Mouse (Mus musculus) hindbrain, postnatal 0 days (tissue): ENCODE data around the gene Ola1. TPM values are rescaled to one million over a fixed set of nuclear protein-coding genes. Genes with fewer than 3 reads are reported as not detected.

ENCODE experiments used
- ATAC-seq: fragments of 200-750 bp; cut with Nextera tagmentation; 2 replicates; pipeline ENCODE4 v1.8.0; 2017; ENCODE audit warnings: mild to moderate bottlenecking, moderate TSS enrichment, moderate library complexity
- DNase-seq: peaks from one replicate; pipeline ENCODE4 v3.0.0-alpha.2; 2015; ENCODE audit warnings: low spot score
- H3K27ac ChIP-seq: fragments of 300-500 bp; sonication (generic); 2 replicates; pipeline ENCODE4 v1.5.1; 2014; ENCODE audit warnings: mild to moderate bottlenecking
- H3K27me3 ChIP-seq: fragments of 300-500 bp; sonication (generic); 2 replicates; pipeline ENCODE4 v1.6.1; 2014; ENCODE audit warnings: low read length, mixed read lengths; ENCODE audit not compliant: insufficient read depth
- H3K36me3 ChIP-seq: fragments of 300-500 bp; sonication (generic); 2 replicates; pipeline ENCODE4 v1.6.1; 2014; ENCODE audit warnings: low read length, mixed read lengths; ENCODE audit not compliant: insufficient read depth
- H3K4me1 ChIP-seq: fragments of 300-500 bp; sonication (generic); 2 replicates; pipeline ENCODE4 v1.6.1; 2014; ENCODE audit warnings: antibody characterized with exemption, low read length, mixed read lengths; ENCODE audit not compliant: insufficient read depth
- H3K4me2 ChIP-seq: fragments of 300-500 bp; sonication (generic); 2 replicates; pipeline ENCODE4 v1.6.1; 2014; ENCODE audit warnings: low read depth, mild to moderate bottlenecking, low read length, moderate library complexity, mixed read lengths
- H3K4me3 ChIP-seq: fragments of 300-500 bp; sonication (generic); 2 replicates; pipeline ENCODE4 v1.5.1; 2014; ENCODE audit warnings: low read length
- H3K9ac ChIP-seq: fragments of 300-500 bp; sonication (generic); replicated peaks from 2 replicates; pipeline ENCODE4 v1.6.1; 2014; ENCODE audit warnings: mild to moderate bottlenecking, low read length, moderate library complexity, mixed read lengths
- H3K9me3 ChIP-seq: fragments of 300-500 bp; sonication (generic); 2 replicates; pipeline ENCODE4 v1.6.1; 2016; ENCODE audit warnings: low read length, mixed read lengths
- CTCF ChIP-seq: IDR thresholded peaks from 2 replicates; pipeline ENCODE4 v1.5.1; 2016; ENCODE audit warnings: antibody characterized with exemption, control low read depth, low read depth
- WGBS: fragments of 180-500 bp; shearing (Covaris S2); extraction: QIAGEN DNeasy Blood & Tissue Kit; methylation state at CpG from one replicate; pipeline ENCODE4 v1.1.7; 2014; 5-methylcytosine and 5-hydroxymethylcytosine counted together
- polyA plus RNA-seq: library from polyadenylated mRNA; unstranded; fragments of >200 nt; fragmentation: Nextera tagmentation; extraction: Ambion mirVana; gene quantifications from 2 replicates; pipeline ENCODE4 v1.2.1, GENCODE M21; 2015
- total RNA-seq: library from RNA; depleted of rRNA; stranded (reverse); fragments of >200 nt; gene quantifications from 2 replicates; pipeline ENCODE4 v1.2.3, GENCODE M21; 2014

The Ola1 gene
- total and polyA plus RNA-seq, 2 experiments from 2014 or later: 39.7 to 105 TPM

GRCm38 (mm10) chr2:73160772-73161171 is 58.0 kb downstream of the Ola1 start:
- no peak for DNase-seq
- H3K4me3 ChIP-seq: no peak overlapping the region
- WGBS: 79% methylated on average over 2 of the region's 2 CpGs
- ATAC-seq: no peak
- no peak overlapping the region for H3K9ac ChIP-seq
- no peak overlapping the region for H3K27ac ChIP-seq
- H3K27me3 ChIP-seq: no peaks in the 10 kb centered on the region
- no peaks in the 10 kb centered on the region for H3K4me1 ChIP-seq
- peaks cover 6% of the 10 kb centered on the region; the same call in 1 of the 2 replicates for H3K36me3 ChIP-seq
- H3K9me3 ChIP-seq: no peaks in the 10 kb centered on the region
- H3K4me2 ChIP-seq: no peak overlapping the region
- no peak for TF ChIP-seq CTCF

GRCm38 (mm10) chr2:73157202-73157601 is 61.5 kb downstream of the Ola1 start:
- no peak for ATAC-seq
- Histone ChIP-seq H3K27ac (no peak overlapping the region), H3K27me3 (no peaks in the 10 kb centered on the region), H3K9me3 (no peaks in the 10 kb centered on the region), H3K9ac (no peak overlapping the region), H3K4me3 (no peak overlapping the region), H3K36me3 (peaks cover 11% of the 10 kb centered on the region; the same call in 1 of the 2 replicates), H3K4me2 (no peak overlapping the region), H3K4me1 (no peaks in the 10 kb centered on the region)
- no peak for DNase-seq
- TF ChIP-seq CTCF: no peak
- 73% methylated on average over 3 of the region's 3 CpGs for WGBS

DNA sequence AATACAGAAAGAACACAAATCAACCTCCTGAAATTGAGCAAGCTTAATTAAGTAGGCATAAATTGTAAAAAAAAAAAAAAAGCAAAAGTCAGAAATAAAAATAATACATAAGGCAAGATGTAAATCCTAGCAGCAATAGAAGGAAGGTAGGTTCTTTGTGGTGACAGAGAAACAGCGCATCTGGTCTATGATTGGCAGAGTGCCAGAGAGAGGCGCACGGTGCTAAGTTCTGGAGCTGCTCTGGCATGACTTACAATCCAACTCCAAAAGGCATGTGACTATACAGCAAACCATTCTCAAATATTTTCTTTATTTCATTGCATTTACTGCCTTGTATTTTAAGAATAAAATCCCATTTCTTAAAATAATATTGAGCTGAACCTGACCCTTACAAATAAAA is 68.2 kb downstream of the Ola1 start:
- peaks cover 4% of the 10 kb centered on the region; the same call in 1 of the 2 replicates for H3K36me3 ChIP-seq
- ATAC-seq: no peak
- TF ChIP-seq CTCF: no peak
- no peaks in the 10 kb centered on the region for H3K27me3 ChIP-seq
- no peak overlapping the region for H3K9ac ChIP-seq
- H3K27ac ChIP-seq: no peak overlapping the region
- no peak overlapping the region for H3K4me3 ChIP-seq
- no peaks in the 10 kb centered on the region for H3K9me3 ChIP-seq
- 42% methylated on average over 3 of the region's 3 CpGs for WGBS
- H3K4me1 ChIP-seq: no peaks in the 10 kb centered on the region
- H3K4me2 ChIP-seq: no peak overlapping the region
- peak; percentile 42 for DNase-seq

DNA sequence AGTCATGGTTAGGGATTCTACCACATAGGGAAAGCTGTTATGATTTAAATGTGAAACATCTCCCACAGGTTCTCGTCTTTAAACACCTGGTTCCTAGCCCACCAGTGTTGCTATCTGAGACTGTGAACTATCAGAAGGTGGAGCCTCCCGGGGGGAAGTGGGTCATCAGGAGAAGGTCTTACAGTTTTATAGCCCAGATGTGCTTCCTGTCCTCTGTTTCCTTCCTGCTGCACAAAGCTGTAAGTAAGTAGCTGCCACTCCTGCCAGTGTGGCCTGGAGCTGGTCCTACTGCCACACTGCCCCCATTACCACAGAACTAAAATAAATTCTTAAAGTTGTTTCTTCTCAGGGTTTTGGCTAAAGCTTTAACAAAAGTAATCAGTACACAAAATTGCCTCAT is 72.6 kb downstream of the Ola1 start:
- Histone ChIP-seq H3K27ac (no peak overlapping the region), H3K27me3 (no peaks in the 10 kb centered on the region), H3K4me3 (no peak overlapping the region), H3K4me2 (no peak overlapping the region), H3K9ac (no peak overlapping the region), H3K9me3 (no peaks in the 10 kb centered on the region), H3K36me3 (no peaks in the 10 kb centered on the region), H3K4me1 (no peaks in the 10 kb centered on the region)
- WGBS: 93% methylated on average over 2 of the region's 2 CpGs
- DNase-seq: no peak
- TF ChIP-seq CTCF: no peak
- no peak for ATAC-seq

- Histone ChIP-seq H3K27ac (no peak overlapping the region), H3K4me1 (no peaks in the 10 kb centered on the region), H3K4me2 (no peak overlapping the region), H3K27me3 (no peaks in the 10 kb centered on the region), H3K9ac (no peak overlapping the region), H3K4me3 (no peak overlapping the region), H3K36me3 (no peaks in the 10 kb centered on the region), H3K9me3 (no peaks in the 10 kb centered on the region)
- DNase-seq: no peak
- WGBS: 59% methylated on average over 2 of the region's 2 CpGs
- no peak for TF ChIP-seq CTCF
- no peak for ATAC-seq
These were observed 75.0 kb downstream of the Ola1 start for GRCm38 (mm10) chr2:73143732-73144131.

DNA sequence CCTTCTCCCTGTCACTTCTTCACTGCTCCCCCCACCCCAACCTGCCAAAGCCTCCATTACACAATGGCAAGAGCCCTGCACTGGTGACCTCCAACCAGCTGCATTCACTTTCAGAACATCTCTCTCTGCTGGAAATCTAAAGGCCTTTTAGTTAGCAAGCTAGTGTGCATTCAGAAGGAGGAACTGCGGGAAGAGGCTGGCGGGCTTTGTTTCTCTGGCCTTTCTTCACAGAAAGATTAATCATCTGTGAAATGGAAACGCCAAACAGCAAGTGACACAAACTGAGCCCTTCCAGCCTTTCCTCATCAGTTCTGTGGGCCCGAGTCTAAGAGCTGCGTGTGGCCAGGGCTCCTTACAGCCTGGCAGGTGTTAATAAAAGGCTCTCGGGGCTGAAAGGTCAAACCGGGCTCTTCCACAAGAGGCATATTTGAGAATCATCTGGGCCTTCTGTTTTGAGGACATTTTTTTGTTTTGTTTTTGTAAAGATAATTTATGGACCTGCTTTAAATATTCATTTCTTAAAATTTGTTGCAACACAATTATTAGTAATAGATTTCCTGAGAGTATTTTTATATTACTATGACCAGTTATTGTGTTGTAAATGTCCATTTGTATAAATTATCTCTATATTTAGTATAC is 75.8 kb downstream of the Ola1 start:
- Histone ChIP-seq H3K27me3 (no peaks in the 10 kb centered on the region), H3K4me2 (no peak overlapping the region), H3K4me3 (no peak overlapping the region), H3K9ac (no peak overlapping the region), H3K9me3 (no peaks in the 10 kb centered on the region), H3K27ac (no peak overlapping the region), H3K36me3 (no peaks in the 10 kb centered on the region), H3K4me1 (no peaks in the 10 kb centered on the region)
- no peak for TF ChIP-seq CTCF
- WGBS: 19% methylated on average over 7 of the region's 7 CpGs
- peak; percentile 69; the same call in 1 of the 2 replicates for ATAC-seq
- DNase-seq: peak; percentile 55

DNA sequence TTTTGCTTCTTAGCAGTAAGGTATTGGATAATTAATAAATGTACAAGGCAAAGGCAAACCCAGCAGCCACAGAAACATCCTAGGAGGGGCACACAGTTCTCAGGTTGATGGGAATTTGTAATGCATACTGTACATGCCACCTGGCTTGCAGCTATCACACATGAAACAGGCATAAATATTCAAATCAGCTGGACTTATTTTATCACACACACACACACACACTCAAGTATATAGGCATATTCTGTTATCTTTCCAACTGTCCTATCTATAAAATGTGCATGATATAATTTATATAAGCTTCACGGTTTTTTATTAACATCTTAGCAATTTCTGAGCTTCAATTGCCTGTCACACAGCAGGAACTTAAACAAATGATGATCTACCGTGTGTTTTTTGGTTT is 85.8 kb downstream of the Ola1 start:
- no peaks in the 10 kb centered on the region for H3K36me3 ChIP-seq
- H3K4me1 ChIP-seq: no peaks in the 10 kb centered on the region
- DNase-seq: no peak
- no peak overlapping the region for H3K4me2 ChIP-seq
- no peaks in the 10 kb centered on the region for H3K27me3 ChIP-seq
- H3K27ac ChIP-seq: no peak overlapping the region
- no peak for ATAC-seq
- H3K4me3 ChIP-seq: no peak overlapping the region
- no peaks in the 10 kb centered on the region for H3K9me3 ChIP-seq
- no peak for TF ChIP-seq CTCF
- 84% methylated on average over 2 of the region's 2 CpGs for WGBS
- H3K9ac ChIP-seq: no peak overlapping the region
